In genomic region chr11:82852115-82852514, GRCm38 (mm10) we compare ENCODE assay signal across 19 mouse cellular contexts. TPM values are rescaled to one million over a fixed set of nuclear protein-coding genes. Genes with fewer than 3 reads are reported as not detected.
A peak's percentile ranks its signal among the peaks of the same experiment; 100 is the strongest.
DNase-seq lines count a peak whose midpoint lies in the region; ATAC-seq and TF ChIP-seq lines count a peak whose summit lies in the region.
"Had no signal": no experiment of that assay in that cellular context is flagged by ENCODE, and none has a peak within 500 bp of the region (broad histone marks: within the 10 kb centered on the region; RNA-seq: fewer than 3 reads in every experiment).

No protein-coding gene starts in this region.

- H3K9ac ChIP-seq in liver, adult 2 months (ENCODE audit: low read depth, low read length), result no peak overlapping the region; the same call in 1 of the 2 replicates
- H3K9ac ChIP-seq in liver, postnatal 0 days (replicated peaks), result no peak overlapping the region
- H3K9ac ChIP-seq in neural tube, embryonic 13.5 days, result no peak overlapping the region
- peak overlapping the region; percentile 17; the same call in 1 of the 2 replicates for H3K9ac ChIP-seq in liver, embryonic 15.5 days
- H3K9ac ChIP-seq: forebrain, embryonic 15.5 days; heart, embryonic 13.5 days; hindbrain, embryonic 12.5 days had no signal

- H3K27ac ChIP-seq in liver, adult 2 months (replicated peaks; ENCODE audit: insufficient read depth, low read depth, low read length), result peak overlapping the region; percentile 92
- H3K27ac ChIP-seq in liver, postnatal 0 days (ENCODE audit: low read depth), result no peak overlapping the region
- no peak overlapping the region; the same call in 1 of the 2 replicates for H3K27ac ChIP-seq in neural tube, embryonic 13.5 days (replicated peaks)
- H3K27ac ChIP-seq in liver, embryonic 15.5 days (replicated peaks), result peak overlapping the region; percentile 74
- H3K27ac ChIP-seq in cerebellum, adult 2 months (ENCODE audit: insufficient read depth, low read length), result no peak overlapping the region
- H3K27ac ChIP-seq: embryonic facial prominence, embryonic 10.5 days; forebrain, embryonic 15.5 days; heart, embryonic 13.5 days; hindbrain, embryonic 12.5 days had no signal

- H3K27me3 ChIP-seq in liver, adult 2 months (ENCODE audit: control insufficient read depth, insufficient read depth, low read length), result no peaks in the 10 kb centered on the region
- no peaks in the 10 kb centered on the region for H3K27me3 ChIP-seq in liver, postnatal 0 days (ENCODE audit: insufficient read depth, low read length)
- H3K27me3 ChIP-seq in neural tube, embryonic 13.5 days, result no peaks in the 10 kb centered on the region
- no peaks in the 10 kb centered on the region for H3K27me3 ChIP-seq in liver, embryonic 15.5 days
- no peaks in the 10 kb centered on the region for H3K27me3 ChIP-seq in cerebellum, adult 2 months (ENCODE audit: control insufficient read depth, insufficient read depth, low read length)
- H3K27me3 ChIP-seq: forebrain, embryonic 15.5 days; heart, embryonic 13.5 days; hindbrain, embryonic 12.5 days had no signal

- TF ChIP-seq EP300 in liver, postnatal 0 days (IDR thresholded peaks at IDR 0.05; ENCODE audit: low read depth), result no peak

- H3K4me3 ChIP-seq in liver, adult 2 months (ENCODE audit: insufficient read depth, low read depth, low read length), result no peak overlapping the region
- H3K4me3 ChIP-seq in liver, postnatal 0 days (ENCODE audit: low read depth, low read length), result no peak overlapping the region
- no peak overlapping the region for H3K4me3 ChIP-seq in neural tube, embryonic 13.5 days
- H3K4me3 ChIP-seq in liver, embryonic 15.5 days (replicated peaks), result no peak overlapping the region
- no peak overlapping the region for H3K4me3 ChIP-seq in cerebellum, adult 2 months (replicated peaks; ENCODE audit: insufficient read depth, low read depth, low read length)
- H3K4me3 ChIP-seq: embryonic facial prominence, embryonic 10.5 days; forebrain, embryonic 15.5 days; heart, embryonic 13.5 days; hindbrain, embryonic 12.5 days had no signal

- TF ChIP-seq CTCF in liver, adult 2 months (IDR thresholded peaks at IDR 0.05; ENCODE audit: low read depth, low read length), result no peak
- TF ChIP-seq CTCF in liver, postnatal 0 days (IDR thresholded peaks at IDR 0.05; ENCODE audit: low read depth), result no peak
- no peak for TF ChIP-seq CTCF in cerebellum, adult 2 months (IDR thresholded peaks at IDR 0.05; ENCODE audit: borderline replicate concordance, insufficient read depth, low read depth, low read length)

- peaks cover 40% of the 10 kb centered on the region for H3K79me2 ChIP-seq in liver, adult 2 months (ENCODE audit: control insufficient read depth, insufficient read depth, low read length)

- TF ChIP-seq POLR2A in liver, adult 2 months (IDR thresholded peaks at IDR 0.05; ENCODE audit: extremely low read depth, insufficient read depth, low read length), result no peak
- no peak for TF ChIP-seq POLR2A in cerebellum, adult 2 months (IDR thresholded peaks at IDR 0.05; ENCODE audit: borderline replicate concordance, insufficient read depth, low read length)

- no peak for ATAC-seq in liver, postnatal 0 days
- no peak for ATAC-seq in neural tube, embryonic 13.5 days (ENCODE audit: low read depth)
- no peak for ATAC-seq in liver, embryonic 15.5 days (ENCODE audit: insufficient read depth)
- ATAC-seq: forebrain, embryonic 15.5 days had no signal

- WGBS in liver, adult 2 months, result 63% methylated on average over 11 of the region's 11 CpGs
- WGBS in liver, postnatal 0 days (ENCODE audit: insufficient replicate concordance), result 69% methylated on average over 11 of the region's 11 CpGs
- 80% methylated on average over 11 of the region's 11 CpGs for WGBS in neural tube, embryonic 13.5 days
- 68% methylated on average over 11 of the region's 11 CpGs for WGBS in liver, embryonic 15.5 days (ENCODE audit: insufficient replicate concordance)
- WGBS in cerebellum, adult 2 months, result 91% methylated on average over 11 of the region's 11 CpGs

- peak; percentile 67 for DNase-seq in liver, adult 2 months (ENCODE audit: extremely low read depth, low read depth, low spot score)
- no peak for DNase-seq in liver, postnatal 0 days
- DNase-seq in neural tube, embryonic 10.5 days (ENCODE audit: extremely low spot score, low spot score), result no peak
- DNase-seq in cerebellum, adult 2 months, result no peak
- DNase-seq: adrenal gland, adult 2 months; adrenal gland, postnatal 25 days; cerebellum, adult 18-20 months; cerebellum, postnatal 10 days; gastrocnemius, postnatal 36 days; heart, adult 11 months; heart, postnatal 4 days had no signal

- peaks cover 37% of the 10 kb centered on the region for H3K4me1 ChIP-seq in liver, adult 2 months (ENCODE audit: control insufficient read depth, insufficient read depth, low read length)
- H3K4me1 ChIP-seq in liver, postnatal 0 days (ENCODE audit: insufficient read depth), result peaks cover 46% of the 10 kb centered on the region
- H3K4me1 ChIP-seq in neural tube, embryonic 13.5 days (replicated peaks), result peaks cover 49% of the 10 kb centered on the region
- peaks cover 99% of the 10 kb centered on the region for H3K4me1 ChIP-seq in liver, embryonic 15.5 days (replicated peaks)
- H3K4me1 ChIP-seq in cerebellum, adult 2 months (ENCODE audit: control insufficient read depth, insufficient read depth, low read length), result no peaks in the 10 kb centered on the region

- no peak overlapping the region for H3K4me2 ChIP-seq in liver, postnatal 0 days (ENCODE audit: low read depth, low read length)
- H3K4me2 ChIP-seq in neural tube, embryonic 13.5 days, result peak overlapping the region; percentile 28; the same call in 1 of the 2 replicates
- peak overlapping the region; percentile 36 for H3K4me2 ChIP-seq in liver, embryonic 15.5 days
- H3K4me2 ChIP-seq: forebrain, embryonic 15.5 days; heart, embryonic 13.5 days had no signal

- no peaks in the 10 kb centered on the region for H3K36me3 ChIP-seq in liver, adult 2 months (ENCODE audit: control insufficient read depth, insufficient read depth, low read length)
- no peaks in the 10 kb centered on the region for H3K36me3 ChIP-seq in liver, postnatal 0 days (replicated peaks; ENCODE audit: insufficient read depth, low read length)
- no peaks in the 10 kb centered on the region for H3K36me3 ChIP-seq in neural tube, embryonic 13.5 days
- peaks cover 13% of the 10 kb centered on the region; the same call in 1 of the 2 replicates for H3K36me3 ChIP-seq in liver, embryonic 15.5 days (replicated peaks)
- H3K36me3 ChIP-seq: embryonic facial prominence, embryonic 10.5 days; forebrain, embryonic 15.5 days; heart, embryonic 13.5 days; hindbrain, embryonic 12.5 days had no signal

- no peaks in the 10 kb centered on the region for H3K9me3 ChIP-seq in liver, postnatal 0 days (ENCODE audit: low read length)
- H3K9me3 ChIP-seq in neural tube, embryonic 13.5 days, result no peaks in the 10 kb centered on the region
- H3K9me3 ChIP-seq in liver, embryonic 15.5 days (replicated peaks), result no peaks in the 10 kb centered on the region
- H3K9me3 ChIP-seq: embryonic facial prominence, embryonic 10.5 days; forebrain, embryonic 15.5 days; heart, embryonic 13.5 days; hindbrain, embryonic 12.5 days had no signal

RNA-seq across cellular contexts. Expression of gene Rffl, which starts 18.9 kb away (rescaled TPM):
- total RNA-seq in liver, adult 2 months (2014; rRNA removed), result 10.6 and 12.5 TPM in 2 replicates
- polyA plus RNA-seq in liver, adult 2 months (2012; rRNA removed), result 11.7 and 12.7 TPM in 2 replicates
- polyA plus RNA-seq in liver, postnatal 0 days (2015; fragmentation: Nextera tagmentation; extraction: Ambion mirVana), result 10.1 and 11.3 TPM in 2 replicates
- polyA plus RNA-seq in neural tube, embryonic 13.5 days (2015; fragmentation: Nextera tagmentation; extraction: Ambion mirVana), result 4.8 and 6.3 TPM in 2 replicates
- 24.5 and 26.0 TPM in 2 replicates for polyA plus RNA-seq in liver, embryonic 15.5 days (2015; fragmentation: Nextera tagmentation; extraction: Ambion mirVana)
- polyA plus RNA-seq in cerebellum, adult 2 months (2012; rRNA removed), result 16.8 and 18.6 TPM in 2 replicates

RNA-seq across cellular contexts. Expression of gene Rad51d, which starts 38.3 kb away (rescaled TPM):
- total RNA-seq in liver, adult 2 months (2014; rRNA removed), result 4.0 and 5.0 TPM in 2 replicates
- polyA plus RNA-seq in liver, adult 2 months (2012; rRNA removed), result 8.1 and 9.0 TPM in 2 replicates
- 3.4 and 4.4 TPM in 2 replicates for polyA plus RNA-seq in liver, postnatal 0 days (2015; fragmentation: Nextera tagmentation; extraction: Ambion mirVana)
- 11.8 and 12.4 TPM in 2 replicates for polyA plus RNA-seq in neural tube, embryonic 13.5 days (2015; fragmentation: Nextera tagmentation; extraction: Ambion mirVana)
- polyA plus RNA-seq in liver, embryonic 15.5 days (2015; fragmentation: Nextera tagmentation; extraction: Ambion mirVana), result 5.6 and 6.2 TPM in 2 replicates
- polyA plus RNA-seq in cerebellum, adult 2 months (2012; rRNA removed), result 20.9 and 21.2 TPM in 2 replicates

RNA-seq across cellular contexts. Expression of gene Fndc8, which starts 39.8 kb away (rescaled TPM):
- 0.20 TPM in 1 of 2 replicates, not detected in the other for total RNA-seq in liver, adult 2 months (2014; rRNA removed)
- not detected in 2 replicates for polyA plus RNA-seq in liver, adult 2 months (2012; rRNA removed)
- polyA plus RNA-seq in liver, postnatal 0 days (2015; fragmentation: Nextera tagmentation; extraction: Ambion mirVana), result 0.28 and 0.30 TPM in 2 replicates
- 0.63 and 0.94 TPM in 2 replicates for polyA plus RNA-seq in neural tube, embryonic 13.5 days (2015; fragmentation: Nextera tagmentation; extraction: Ambion mirVana)
- 0.07 and 0.18 TPM in 2 replicates for polyA plus RNA-seq in liver, embryonic 15.5 days (2015; fragmentation: Nextera tagmentation; extraction: Ambion mirVana)
- not detected in 2 replicates for polyA plus RNA-seq in cerebellum, adult 2 months (2012; rRNA removed)
- total RNA-seq: ES-E14; gastrocnemius, adult 8-10 months; gastrocnemius, postnatal 36 days had no signal

RNA-seq across cellular contexts. Expression of gene Nle1, which starts 56.1 kb away (rescaled TPM):
- total RNA-seq in liver, adult 2 months (2014; rRNA removed), result 2.3 and 2.6 TPM in 2 replicates
- polyA plus RNA-seq in liver, adult 2 months (2012; rRNA removed), result 11.0 and 15.6 TPM in 2 replicates
- 9.1 and 9.2 TPM in 2 replicates for polyA plus RNA-seq in liver, postnatal 0 days (2015; fragmentation: Nextera tagmentation; extraction: Ambion mirVana)
- polyA plus RNA-seq in neural tube, embryonic 13.5 days (2015; fragmentation: Nextera tagmentation; extraction: Ambion mirVana), result 29.2 and 31.9 TPM in 2 replicates
- polyA plus RNA-seq in liver, embryonic 15.5 days (2015; fragmentation: Nextera tagmentation; extraction: Ambion mirVana), result 12.4 and 13.6 TPM in 2 replicates
- polyA plus RNA-seq in cerebellum, adult 2 months (2012; rRNA removed), result 39.5 and 43.0 TPM in 2 replicates

RNA-seq across cellular contexts. Expression of gene Unc45b, which starts 58.2 kb away (rescaled TPM):
- 0.46 and 0.81 TPM in 2 replicates for total RNA-seq in liver, adult 2 months (2014; rRNA removed)
- 0.32 TPM in 2 replicates for polyA plus RNA-seq in liver, adult 2 months (2012; rRNA removed)
- 1.6 TPM in 2 replicates for polyA plus RNA-seq in liver, postnatal 0 days (2015; fragmentation: Nextera tagmentation; extraction: Ambion mirVana)
- polyA plus RNA-seq in neural tube, embryonic 13.5 days (2015; fragmentation: Nextera tagmentation; extraction: Ambion mirVana), result 1.7 and 3.4 TPM in 2 replicates
- 1.7 TPM in 2 replicates for polyA plus RNA-seq in liver, embryonic 15.5 days (2015; fragmentation: Nextera tagmentation; extraction: Ambion mirVana)
- polyA plus RNA-seq in cerebellum, adult 2 months (2012; rRNA removed), result 1.9 and 2.3 TPM in 2 replicates

Comparison
In these comparisons a context has a peak if more than half of its experiments do, and no peak if none do; other contexts are left out.
1. H3K27ac ChIP-seq: peak in liver, adult 2 months (single experiment) and liver, embryonic 15.5 days (single experiment); none in liver, postnatal 0 days (single experiment), neural tube, embryonic 13.5 days (single experiment) and cerebellum, adult 2 months (single experiment).